Mouse (Mus musculus) fat pad, adult 2 months (tissue): Measurements from ENCODE around the gene Gfpt2.
"Not testable (repeated sequence)": the region's sequence is repeated elsewhere in the genome, so short reads cannot be mapped to it uniquely, and the experiment has no call there.

Experiments used
- DNase-seq: peaks from one replicate; pipeline ENCODE4 v3.0.0-alpha.2; 2011; ENCODE audit warnings: low read depth, low spot score; ENCODE audit errors: extremely low read depth

The Gfpt2 gene

GRCm38 (mm10) chr11:49793619-49794341, at the start of gene Gfpt2:
Gfpt2 (plus strand) TSS chr11:49794178.
- DNase-seq, result no peak

GRCm38 (mm10) chr11:49744981-49745380, 49.0 kb upstream of the Gfpt2 start:
- no peak for DNase-seq

GRCm38 (mm10) chr11:49745839-49746238, 48.1 kb upstream of the Gfpt2 start:
- no peak for DNase-seq

DNA sequence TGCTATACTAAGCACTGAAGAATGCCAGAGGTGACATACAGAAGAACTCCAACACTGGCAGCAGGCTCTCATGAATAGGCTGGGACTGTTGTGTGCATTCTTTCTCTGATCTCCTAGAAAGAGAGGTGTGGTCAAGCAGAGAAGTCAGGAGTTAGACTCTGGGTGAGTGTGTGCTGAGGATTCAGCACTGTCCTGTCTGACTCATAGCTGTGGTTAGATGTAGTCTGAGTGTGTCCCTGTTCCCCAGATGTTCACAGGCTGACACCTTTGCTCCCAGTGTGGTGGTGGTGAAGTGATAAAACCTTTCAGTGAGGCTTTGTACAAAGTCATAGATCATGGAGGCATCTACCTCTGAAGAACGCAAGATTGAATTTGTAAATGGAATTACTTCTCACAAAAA, 47.2 kb upstream of the Gfpt2 start:
- DNase-seq, result no peak

GRCm38 (mm10) chr11:49754958-49755665, 38.9 kb upstream of the Gfpt2 start:
- no peak for DNase-seq

DNA sequence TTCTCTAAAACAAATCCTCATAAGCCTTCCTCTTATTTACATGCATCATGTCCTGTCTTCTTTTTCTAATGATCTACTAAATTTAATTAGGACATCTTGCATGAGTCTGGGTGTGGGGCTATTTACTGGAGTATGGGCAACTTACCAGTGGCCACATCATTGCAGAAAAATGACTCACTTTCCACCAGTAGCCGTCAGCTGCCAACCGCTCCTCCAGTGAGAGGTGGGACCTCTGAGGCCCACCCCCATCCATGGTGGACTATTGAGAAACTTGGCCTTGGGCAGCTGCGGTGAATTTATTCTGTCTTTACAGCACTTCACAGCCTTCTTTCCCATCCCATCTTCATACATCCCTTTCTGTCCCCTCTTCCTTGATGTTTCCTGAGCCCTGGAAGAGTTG, 35.9 kb upstream of the Gfpt2 start:
- no peak for DNase-seq

DNA sequence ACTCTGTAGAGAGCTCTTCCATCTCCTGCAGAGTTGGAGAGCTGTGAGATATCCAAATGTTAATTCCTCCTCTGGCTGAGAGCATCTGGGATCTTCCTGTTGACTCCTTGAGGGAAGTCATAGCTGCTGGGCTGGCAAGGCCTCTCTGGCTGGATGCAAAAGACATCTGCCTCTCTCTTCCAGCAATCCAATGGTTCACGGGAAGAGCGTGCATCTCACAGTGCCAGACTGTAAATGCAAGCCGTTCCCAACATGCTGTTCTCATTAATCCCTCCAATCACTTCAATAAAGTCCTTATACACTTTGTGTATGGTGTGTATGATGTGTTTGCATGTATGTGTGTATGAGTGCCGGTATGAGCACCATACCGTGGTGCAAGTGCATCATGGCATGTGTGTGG, 32.8 kb upstream of the Gfpt2 start:
- DNase-seq, result no peak

DNA sequence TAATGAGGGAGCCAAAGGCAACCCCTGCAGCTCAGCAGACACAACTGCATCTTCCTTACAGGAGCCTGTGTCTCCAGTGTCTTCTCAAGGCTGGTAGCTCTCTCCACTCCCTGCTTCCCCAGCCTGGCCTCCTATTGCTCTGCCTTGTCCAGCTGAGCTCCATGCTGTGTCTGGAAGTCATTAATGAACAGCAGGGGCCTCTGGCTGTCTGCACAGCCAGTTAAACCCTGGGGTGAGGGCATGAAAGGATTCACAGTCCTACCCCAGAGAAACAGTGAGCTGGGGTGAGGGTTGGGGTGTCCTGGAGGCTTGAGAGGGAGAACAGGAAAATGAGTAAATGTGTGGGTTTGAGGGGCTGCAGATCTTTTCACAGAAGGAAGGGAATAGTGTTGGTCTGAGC, 30.4 kb upstream of the Gfpt2 start:
- DNase-seq, result no peak

DNA sequence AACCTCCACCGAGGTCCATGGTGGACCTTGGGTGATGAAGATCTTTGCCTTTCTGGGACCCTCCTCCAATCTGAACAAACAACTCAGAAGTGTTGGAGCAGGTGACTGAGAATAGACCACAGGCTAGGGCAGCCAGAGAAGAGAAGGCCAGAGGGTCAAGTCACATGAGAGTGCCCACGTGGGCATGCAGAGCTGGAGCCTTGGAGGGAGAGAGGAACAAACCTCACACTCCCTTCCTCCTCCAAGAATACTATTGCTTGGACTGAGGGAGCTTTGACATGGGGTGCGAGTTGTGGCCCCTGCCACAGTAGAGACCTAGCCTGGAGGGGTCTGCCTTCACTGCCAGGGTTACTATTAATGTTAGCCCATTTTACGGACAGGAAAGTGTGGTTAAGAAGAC, 30.0 kb upstream of the Gfpt2 start:
- DNase-seq, result no peak

DNA sequence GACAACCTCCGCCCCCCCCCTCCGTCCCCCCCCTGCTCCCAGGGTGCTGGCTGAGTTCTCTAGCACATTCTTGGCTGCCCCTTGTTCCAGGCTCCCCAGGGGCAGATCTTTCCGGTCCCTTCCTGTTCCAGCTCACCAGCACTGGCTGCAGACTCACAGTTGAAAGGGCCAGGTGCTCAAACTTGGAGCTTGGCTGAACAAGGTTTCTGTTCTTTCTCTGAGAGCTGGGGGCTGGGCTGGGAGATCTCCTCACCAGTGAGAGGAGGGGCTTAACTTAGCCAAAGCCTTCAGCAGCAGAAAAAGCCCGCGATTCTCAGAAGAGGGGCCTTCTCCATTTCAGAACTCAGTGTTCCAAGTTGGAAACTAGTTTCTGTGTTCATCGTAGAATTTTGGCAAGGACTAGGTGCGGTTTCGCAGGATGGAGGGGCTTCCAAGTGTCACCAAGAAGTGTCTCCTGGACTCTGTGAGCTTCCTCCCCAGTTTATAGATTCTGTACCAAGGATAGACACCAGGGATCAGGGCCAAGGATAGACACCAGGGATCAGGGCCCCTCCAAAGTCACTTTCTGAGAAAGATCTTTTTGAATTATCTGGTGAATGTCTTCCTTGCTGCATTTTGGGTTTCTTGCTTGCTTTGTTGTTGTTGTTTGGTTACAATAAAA, 29.2 kb upstream of the Gfpt2 start:
- DNase-seq, result no peak

GRCm38 (mm10) chr11:49765377-49766136, 28.4 kb upstream of the Gfpt2 start:
- DNase-seq, result no peak

DNA sequence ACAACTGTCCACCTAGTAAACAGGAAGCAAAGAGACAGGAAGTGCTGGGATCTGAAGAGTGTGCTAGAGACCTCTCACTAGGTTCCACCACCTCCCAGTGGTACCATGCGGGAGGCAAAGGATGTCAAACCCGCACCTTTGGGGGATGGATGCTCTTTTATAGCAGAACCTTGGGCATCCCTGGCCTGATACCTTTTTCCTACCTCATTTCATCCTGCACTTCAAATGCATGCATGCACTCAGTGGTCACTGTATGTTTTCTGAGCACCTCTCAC, 27.9 kb upstream of the Gfpt2 start:
- DNase-seq, result no peak

DNA sequence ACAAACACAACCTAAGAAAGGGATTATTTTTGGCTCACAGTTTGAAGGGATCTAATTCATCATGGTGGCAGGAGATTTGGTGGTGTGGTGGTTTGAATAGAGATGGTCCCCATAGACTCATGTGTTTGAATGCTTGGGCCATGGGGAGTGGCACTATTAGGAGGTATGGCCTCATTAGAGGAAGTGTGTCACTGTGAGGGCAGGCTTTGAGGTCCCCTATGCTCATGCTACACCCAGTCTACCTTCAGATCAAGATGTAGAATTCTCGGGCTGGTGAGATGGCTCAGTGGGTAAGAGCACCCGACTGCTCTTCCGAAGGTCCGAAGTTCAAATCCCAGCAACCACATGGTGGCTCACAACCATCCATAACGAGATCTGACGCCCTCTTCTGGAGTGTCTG, 26.5 kb upstream of the Gfpt2 start:
- DNase-seq, result not testable (repeated sequence)

DNA sequence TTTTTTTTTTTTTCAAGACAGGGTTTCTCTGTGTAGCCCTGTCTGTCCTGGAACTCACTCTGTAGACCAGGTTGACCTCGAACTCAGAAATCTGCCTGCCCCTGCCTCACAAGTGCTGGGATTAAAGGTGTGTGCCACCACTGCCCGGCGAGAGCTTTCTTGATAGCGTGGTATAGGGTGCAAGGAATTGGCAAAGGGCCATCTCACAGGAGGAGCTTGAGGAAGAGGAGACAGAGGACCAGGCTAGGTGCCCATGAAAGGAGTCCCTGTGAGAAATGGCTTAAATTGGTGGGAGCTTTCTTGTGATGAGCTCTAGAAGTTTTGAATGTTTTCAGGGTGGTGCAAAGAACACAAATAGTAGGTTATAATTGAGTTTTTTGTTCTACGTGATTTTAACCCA, 25.2 kb upstream of the Gfpt2 start:
- no peak for DNase-seq

GRCm38 (mm10) chr11:49770676-49771550, 23.1 kb upstream of the Gfpt2 start:
- DNase-seq, result no peak

GRCm38 (mm10) chr11:49772251-49772650, 21.7 kb upstream of the Gfpt2 start:
- no peak for DNase-seq

DNA sequence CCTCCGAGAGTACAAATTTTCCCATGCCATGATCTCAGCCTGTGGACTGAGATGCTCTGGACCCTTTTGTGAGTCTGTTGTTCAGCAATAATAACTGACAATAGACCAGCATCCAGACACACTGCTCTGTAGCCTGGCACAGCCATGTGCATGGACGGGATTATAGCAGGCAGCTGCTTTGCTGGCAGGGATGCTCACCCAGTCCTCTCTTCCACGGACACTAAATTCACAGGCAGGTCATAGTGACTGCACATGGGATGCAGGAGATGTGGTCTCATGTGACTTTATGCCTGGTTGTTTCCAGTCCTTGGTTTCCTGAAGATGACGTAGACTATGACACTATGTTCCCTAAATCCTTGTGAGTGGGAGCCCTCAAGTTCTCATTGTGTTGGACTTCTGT, 19.1 kb upstream of the Gfpt2 start:
- DNase-seq, result no peak

DNA sequence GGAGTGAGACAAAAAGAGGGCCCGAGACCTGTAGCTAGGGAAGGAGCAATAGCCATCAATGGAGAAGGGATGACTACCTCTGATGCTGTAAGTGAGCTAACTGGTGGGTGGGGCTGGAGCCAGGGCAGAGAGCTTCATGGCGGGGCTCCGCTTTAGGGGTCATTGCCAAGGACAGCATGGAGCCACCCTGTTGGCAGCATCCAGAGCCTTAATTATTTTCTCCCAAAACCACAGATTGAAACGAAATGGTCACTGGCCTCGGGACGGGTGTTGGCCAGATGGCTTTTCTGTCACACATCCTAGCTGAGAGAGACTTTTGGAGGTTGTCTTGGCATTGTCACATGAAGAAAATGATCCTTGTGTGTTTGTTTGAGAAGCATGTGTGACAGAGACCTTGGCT, 15.1 kb upstream of the Gfpt2 start:
- no peak for DNase-seq

DNA sequence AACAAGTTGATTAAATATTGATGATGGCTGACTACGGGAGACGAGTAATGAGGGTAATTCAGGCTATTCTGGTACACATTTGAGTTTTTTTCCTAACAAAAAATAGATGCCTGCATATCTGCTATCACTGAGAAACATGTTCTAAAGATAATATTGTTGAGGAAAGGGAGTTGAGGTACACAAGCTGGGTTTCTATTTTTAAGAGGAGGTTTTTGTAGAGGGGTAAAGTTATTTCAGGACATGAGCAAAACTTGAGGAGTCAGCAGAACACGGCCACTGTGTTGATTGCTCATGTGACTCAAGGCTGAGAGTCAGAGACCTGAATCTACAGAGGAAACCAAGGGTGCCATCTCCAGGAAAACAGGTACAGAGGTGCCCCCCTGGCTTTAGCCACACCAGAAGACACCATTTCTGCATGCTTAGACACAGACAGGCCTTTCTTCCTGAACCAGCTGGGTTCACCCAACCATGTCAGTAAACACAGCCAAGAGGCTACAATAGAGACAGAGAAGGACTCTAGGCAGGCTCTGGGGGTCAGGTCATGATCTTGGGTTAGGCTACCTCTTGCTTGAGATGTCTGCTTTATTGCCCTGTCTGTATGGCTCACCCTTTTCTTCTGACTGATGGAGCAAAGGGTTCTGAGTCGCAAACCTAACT, 13.7 kb upstream of the Gfpt2 start:
- DNase-seq, result no peak

- no peak for DNase-seq
Measured at GRCm38 (mm10) chr11:49781833-49782399, 12.1 kb upstream of the Gfpt2 start.
